In genomic region chr4:45749449-45749848, GRCm38 (mm10) we compare ENCODE assay signal across 28 mouse cellular contexts. TPM values are rescaled to one million over a fixed set of nuclear protein-coding genes. Genes with fewer than 3 reads are reported as not detected.
DNase-seq lines count a peak whose midpoint lies in the region; ATAC-seq and TF ChIP-seq lines count a peak whose summit lies in the region.
"Had no signal": no experiment of that assay in that cellular context is flagged by ENCODE, and none has a peak within 500 bp of the region (broad histone marks: within the 10 kb centered on the region; RNA-seq: fewer than 3 reads in every experiment).

No protein-coding gene starts in this region.

- no peak overlapping the region for H3K9ac ChIP-seq in forebrain, embryonic 13.5 days
- H3K9ac ChIP-seq: embryonic facial prominence, embryonic 13.5 days; forebrain, embryonic 12.5 days; hindbrain, embryonic 13.5 days had no signal

- no peak for TF ChIP-seq CTCF in lung, adult 2 months (IDR thresholded peaks at IDR 0.05; ENCODE audit: insufficient read depth, low read length)

- peak; percentile 55 for ATAC-seq in common myeloid progenitor, adult 5-6 weeks (replicated peaks; ENCODE audit: low read depth, poor library complexity, severe bottlenecking)
- ATAC-seq in megakaryocyte progenitor cell, adult 5-6 weeks (replicated peaks; ENCODE audit: poor library complexity), result peak; percentile 40; the same call in 1 of the 2 replicates
- no peak for ATAC-seq in forebrain, embryonic 13.5 days
- ATAC-seq: activated CD4-positive, CD25-positive, alpha-beta regulatory T cell, adult 4 months; forebrain, embryonic 16.5 days; hindbrain, embryonic 16.5 days had no signal

- DNase-seq in lung, adult 2 months, result no peak
- DNase-seq in lung, postnatal 25 days (ENCODE audit: low spot score), result no peak
- peak; percentile 76 for DNase-seq in 416B (ENCODE audit: low read depth)
- no peak for DNase-seq in embryo, embryonic 10.5 days (ENCODE audit: low spot score)
- DNase-seq in cerebellum, adult 8-10 months, result no peak
- DNase-seq: adrenal gland, adult 8-10 months; adrenal gland, postnatal 25 days; B cell, adult 2 months; cerebellum, adult 11-12 months; cerebellum, adult 9-10 months; cerebellum, postnatal 14 days; embryo, embryonic 11 days; gastrocnemius, postnatal 10 days; gastrocnemius, postnatal 36 days; heart, adult 11 months had no signal

- H3K9me3 ChIP-seq in forebrain, embryonic 13.5 days (replicated peaks), result no peaks in the 10 kb centered on the region
- H3K9me3 ChIP-seq: embryonic facial prominence, embryonic 10.5 days; embryonic facial prominence, embryonic 13.5 days; forebrain, embryonic 12.5 days; hindbrain, embryonic 10.5 days; hindbrain, embryonic 13.5 days had no signal

- no peaks in the 10 kb centered on the region for H3K36me3 ChIP-seq in forebrain, embryonic 13.5 days (ENCODE audit: poor library complexity, severe bottlenecking)
- H3K36me3 ChIP-seq: embryonic facial prominence, embryonic 10.5 days; embryonic facial prominence, embryonic 13.5 days; forebrain, embryonic 12.5 days; hindbrain, embryonic 10.5 days; hindbrain, embryonic 13.5 days had no signal

- 38% methylated on average over 10 of the region's 10 CpGs for WGBS in lung, adult 2 months
- 89% methylated on average over 10 of the region's 10 CpGs for WGBS in forebrain, embryonic 13.5 days

- peaks cover 3% of the 10 kb centered on the region; the same call in 1 of the 2 replicates for H3K4me1 ChIP-seq in lung, adult 2 months (ENCODE audit: control insufficient read depth, insufficient read depth, low read length)
- H3K4me1 ChIP-seq in forebrain, embryonic 13.5 days, result peaks cover 21% of the 10 kb centered on the region

- TF ChIP-seq POLR2A in lung, adult 2 months (IDR thresholded peaks at IDR 0.05; ENCODE audit: borderline replicate concordance, extremely low read depth, low read depth, low read length), result no peak

- H3K4me3 ChIP-seq in lung, adult 2 months (replicated peaks; ENCODE audit: extremely low read depth, low read depth, low read length), result peak overlapping the region; percentile 25
- no peak overlapping the region for H3K4me3 ChIP-seq in forebrain, embryonic 13.5 days
- H3K4me3 ChIP-seq: embryonic facial prominence, embryonic 10.5 days; embryonic facial prominence, embryonic 13.5 days; erythroblast, embryonic 14.5 days; forebrain, embryonic 12.5 days; hindbrain, embryonic 10.5 days; hindbrain, embryonic 13.5 days had no signal

- no peak overlapping the region for H3K4me2 ChIP-seq in forebrain, embryonic 13.5 days
- H3K4me2 ChIP-seq: embryonic facial prominence, embryonic 13.5 days; forebrain, embryonic 12.5 days; heart, embryonic 11.5 days; hindbrain, embryonic 13.5 days had no signal

- no peaks in the 10 kb centered on the region for H3K27me3 ChIP-seq in forebrain, embryonic 13.5 days

- no peak overlapping the region for H3K27ac ChIP-seq in forebrain, embryonic 13.5 days
- H3K27ac ChIP-seq: embryonic facial prominence, embryonic 10.5 days; embryonic facial prominence, embryonic 13.5 days; forebrain, embryonic 12.5 days; hindbrain, embryonic 10.5 days; hindbrain, embryonic 13.5 days had no signal

RNA-seq across cellular contexts. Expression of gene Aldh1b1, which starts 49.4 kb away (rescaled TPM):
- polyA plus RNA-seq in lung, adult 2 months (2012; rRNA removed), result 3.1 and 3.9 TPM in 2 replicates
- total RNA-seq in common myeloid progenitor, adult 5-6 weeks (2017), result 17.6 and 21.7 TPM in 2 replicates
- total RNA-seq in megakaryocyte progenitor cell, adult 5-6 weeks (2015), result 5.4 and 7.5 TPM in 2 replicates
- total RNA-seq in megakaryocyte progenitor cell, adult 5-6 weeks (2017), result 21.9 and 28.6 TPM in 2 replicates
- polyA plus RNA-seq in forebrain, embryonic 13.5 days (2015; fragmentation: Nextera tagmentation; extraction: Ambion mirVana), result 14.7 and 17.6 TPM in 2 replicates
